Mouse (Mus musculus): Measurements from ENCODE around the gene Cyp2c55.

- TF ChIP-seq CTCF (IDR thresholded peaks at IDR 0.05; ENCODE audit: low read depth, low read length) (no peak), POLR2A (IDR thresholded peaks at IDR 0.05; ENCODE audit: extremely low read depth, insufficient read depth, low read length) (no peak)
These were observed 1.7 kb upstream of the Cyp2c55 start for GRCm38 (mm10) chr19:39005132-39005531.
